Mouse (Mus musculus): ENCODE data around the gene Hoxd9. TPM values are rescaled to one million over a fixed set of nuclear protein-coding genes. Genes with fewer than 3 reads are reported as not detected.

The Hoxd9 gene
- total and polyA plus RNA-seq, 2 experiments from 2014 or later = 0.12 to 0.84 TPM

- Histone ChIP-seq H3K4me2 (ENCODE audit: low read depth, low read length) (no peak overlapping the region), H3K4me3 (ENCODE audit: low read depth, low read length) (no peak overlapping the region), H3K9me3 (replicated peaks; ENCODE audit: control insufficient read depth, low read length) (no peaks in the 10 kb centered on the region), H3K27me3 (ENCODE audit: control insufficient read depth, insufficient read depth, low read length) (peaks cover 100% of the 10 kb centered on the region), H3K9ac (replicated peaks; ENCODE audit: low read depth, low read length) (no peak overlapping the region), H3K4me1 (ENCODE audit: control insufficient read depth, insufficient read depth) (no peaks in the 10 kb centered on the region), H3K36me3 (replicated peaks; ENCODE audit: control insufficient read depth, insufficient read depth, low read length) (no peaks in the 10 kb centered on the region), H3K27ac (ENCODE audit: low read depth) (no peak overlapping the region)
- TF ChIP-seq CTCF (IDR thresholded peaks at IDR 0.05; ENCODE audit: low read depth) (no peak), EP300 (IDR thresholded peaks at IDR 0.05; ENCODE audit: low read depth) (no peak)
- ATAC-seq (ENCODE audit: insufficient read depth, low read depth) (no peak), DNase-seq (ENCODE audit: low spot score) (no peak)
- WGBS = 4% methylated on average over 7 of the region's 7 CpGs
Observed at GRCm38 (mm10) chr2:74695813-74696430, 1.6 kb upstream of the Hoxd9 start.

GRCm38 (mm10) chr2:74696442-74697335 lies 838 bp upstream of the Hoxd9 start:
- H3K36me3 ChIP-seq (replicated peaks; ENCODE audit: control insufficient read depth, insufficient read depth, low read length) = no peaks in the 10 kb centered on the region
- no peak overlapping the region for H3K9ac ChIP-seq (replicated peaks; ENCODE audit: low read depth, low read length)
- peaks cover 100% of the 10 kb centered on the region for H3K27me3 ChIP-seq (ENCODE audit: control insufficient read depth, insufficient read depth, low read length)
- TF ChIP-seq EP300 (IDR thresholded peaks at IDR 0.05; ENCODE audit: low read depth) (no peak), CTCF (IDR thresholded peaks at IDR 0.05; ENCODE audit: low read depth) (no peak)
- no peak for ATAC-seq (ENCODE audit: insufficient read depth, low read depth)
- no peak for DNase-seq (ENCODE audit: low spot score)
- H3K4me1 ChIP-seq (ENCODE audit: control insufficient read depth, insufficient read depth) = no peaks in the 10 kb centered on the region
- 5% methylated on average over 34 of the region's 34 CpGs for WGBS
- no peaks in the 10 kb centered on the region for H3K9me3 ChIP-seq (replicated peaks; ENCODE audit: control insufficient read depth, low read length)
- H3K27ac ChIP-seq (ENCODE audit: low read depth) = no peak overlapping the region
- no peak overlapping the region for H3K4me3 ChIP-seq (ENCODE audit: low read depth, low read length)
- no peak overlapping the region for H3K4me2 ChIP-seq (ENCODE audit: low read depth, low read length)

GRCm38 (mm10) chr2:74698201-74699052 lies 900 bp downstream of the Hoxd9 start:
- Histone ChIP-seq H3K9ac (replicated peaks; ENCODE audit: low read depth, low read length) (no peak overlapping the region), H3K9me3 (replicated peaks; ENCODE audit: control insufficient read depth, low read length) (no peaks in the 10 kb centered on the region), H3K4me2 (ENCODE audit: low read depth, low read length) (peak overlapping the region; percentile 55), H3K27me3 (ENCODE audit: control insufficient read depth, insufficient read depth, low read length) (peaks cover 99% of the 10 kb centered on the region), H3K36me3 (replicated peaks; ENCODE audit: control insufficient read depth, insufficient read depth, low read length) (no peaks in the 10 kb centered on the region), H3K27ac (ENCODE audit: low read depth) (no peak overlapping the region), H3K4me1 (ENCODE audit: control insufficient read depth, insufficient read depth) (no peaks in the 10 kb centered on the region), H3K4me3 (ENCODE audit: low read depth, low read length) (peak overlapping the region; percentile 37)
- ATAC-seq (ENCODE audit: insufficient read depth, low read depth) (peak; percentile 24; the same call in 1 of the 2 replicates), DNase-seq (ENCODE audit: low spot score) (no peak)
- no peak for TF ChIP-seq EP300 (IDR thresholded peaks at IDR 0.05; ENCODE audit: low read depth)
- under 1% methylated on average over 77 of the region's 86 CpGs for WGBS

GRCm38 (mm10) chr2:74699053-74699430 lies 1.5 kb downstream of the Hoxd9 start:
- Histone ChIP-seq H3K27me3 (ENCODE audit: control insufficient read depth, insufficient read depth, low read length) (peaks cover 99% of the 10 kb centered on the region), H3K4me2 (ENCODE audit: low read depth, low read length) (no peak overlapping the region), H3K27ac (ENCODE audit: low read depth) (no peak overlapping the region), H3K9me3 (replicated peaks; ENCODE audit: control insufficient read depth, low read length) (no peaks in the 10 kb centered on the region), H3K36me3 (replicated peaks; ENCODE audit: control insufficient read depth, insufficient read depth, low read length) (no peaks in the 10 kb centered on the region), H3K9ac (replicated peaks; ENCODE audit: low read depth, low read length) (no peak overlapping the region), H3K4me3 (ENCODE audit: low read depth, low read length) (peak overlapping the region; percentile 37; the same call in 1 of the 2 replicates), H3K4me1 (ENCODE audit: control insufficient read depth, insufficient read depth) (no peaks in the 10 kb centered on the region)
- no peak for DNase-seq (ENCODE audit: low spot score)
- 2% methylated on average over 17 of the region's 17 CpGs for WGBS
- ATAC-seq (ENCODE audit: insufficient read depth, low read depth) = no peak
- TF ChIP-seq CTCF (IDR thresholded peaks at IDR 0.05; ENCODE audit: low read depth) = no peak
- TF ChIP-seq EP300 (IDR thresholded peaks at IDR 0.05; ENCODE audit: low read depth) = no peak

Data from heart, postnatal 0 days (tissue).